Mouse (Mus musculus): ENCODE data around the gene Cd200r4. TPM values are rescaled to one million over a fixed set of nuclear protein-coding genes. Genes with fewer than 3 reads are reported as not detected.

Gene Cd200r4
- polyA plus RNA-seq, 1 experiment = 0.30 TPM

DNA sequence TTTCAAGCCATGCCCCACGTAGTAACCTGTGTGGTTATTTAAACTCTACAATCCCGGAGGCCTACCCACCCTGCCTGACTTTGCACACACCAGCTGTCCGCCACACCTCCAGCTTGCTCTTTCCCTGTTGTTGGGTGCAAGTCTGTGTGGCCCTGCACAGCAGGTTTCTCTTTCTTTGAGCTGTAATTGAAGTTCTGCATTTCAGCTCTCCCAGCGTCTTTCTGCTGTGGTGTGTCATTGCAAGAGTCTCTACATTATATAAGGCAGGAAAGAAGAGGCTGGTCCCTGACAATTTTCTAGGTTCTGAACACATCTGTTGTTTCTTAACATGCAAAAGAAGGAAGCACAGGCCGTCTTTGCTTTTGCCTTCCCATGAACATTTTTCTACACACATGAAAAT, 65.1 kb downstream of the Cd200r4 start:
- no peak for DNase-seq (ENCODE audit: low read depth)

DNA sequence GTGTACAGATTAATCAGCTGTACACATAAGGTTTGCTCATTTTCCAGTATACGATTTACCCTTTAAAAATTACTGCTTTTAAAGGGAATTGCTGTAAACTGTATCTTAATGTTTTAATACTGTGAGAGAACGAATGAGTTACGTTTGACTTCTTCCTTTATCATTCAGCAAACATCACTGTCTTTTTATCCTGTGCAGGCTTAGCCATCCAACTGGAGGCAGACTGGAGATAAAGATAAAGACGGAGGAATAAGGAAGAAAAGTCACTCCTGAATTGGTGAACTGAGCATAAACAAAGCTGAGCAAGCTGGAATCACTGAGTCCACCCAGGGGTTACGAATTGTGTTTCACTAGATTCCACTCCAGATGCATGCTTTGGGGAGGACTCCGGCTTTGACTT, 66.1 kb downstream of the Cd200r4 start:
- DNase-seq (ENCODE audit: low read depth) = no peak

Other genes starting within 250 kb of the Cd200r4 start
- gene Nepro, start 87.4 kb upstream of the Cd200r4 start, polyA plus RNA-seq (2012; rRNA removed) = 4.0 and 4.2 TPM in 2 replicates
- gene Gtpbp8, start 65.4 kb upstream of the Cd200r4 start, polyA plus RNA-seq (2012; rRNA removed) = 5.8 and 7.1 TPM in 2 replicates
- gene Cd200r1, start 46.0 kb upstream of the Cd200r4 start, polyA plus RNA-seq (2012; rRNA removed) = 1.7 and 1.8 TPM in 2 replicates
- gene Cd200r2, start 55.4 kb downstream of the Cd200r4 start, polyA plus RNA-seq (2012; rRNA removed) = not detected in 2 replicates
- not detected in 2 replicates for gene Cd200r3, start 131.9 kb downstream of the Cd200r4 start, polyA plus RNA-seq (2012; rRNA removed)

Measured in gonadal fat pad, adult 2 months (tissue).